Mouse (Mus musculus): ENCODE measurements at regions not wholly inside any gene's neighbourhood (a gene's known extent, or its start where the extent isn't known, plus 50 kb on each side); places are given as distances from the start of the nearest gene placed in this dataset.

GRCm38 (mm10) chr2:54154501-54155183 lies 69.3 kb upstream of the Rprm start:
- no peak for ATAC-seq (replicated peaks; ENCODE audit: poor library complexity)

DNA sequence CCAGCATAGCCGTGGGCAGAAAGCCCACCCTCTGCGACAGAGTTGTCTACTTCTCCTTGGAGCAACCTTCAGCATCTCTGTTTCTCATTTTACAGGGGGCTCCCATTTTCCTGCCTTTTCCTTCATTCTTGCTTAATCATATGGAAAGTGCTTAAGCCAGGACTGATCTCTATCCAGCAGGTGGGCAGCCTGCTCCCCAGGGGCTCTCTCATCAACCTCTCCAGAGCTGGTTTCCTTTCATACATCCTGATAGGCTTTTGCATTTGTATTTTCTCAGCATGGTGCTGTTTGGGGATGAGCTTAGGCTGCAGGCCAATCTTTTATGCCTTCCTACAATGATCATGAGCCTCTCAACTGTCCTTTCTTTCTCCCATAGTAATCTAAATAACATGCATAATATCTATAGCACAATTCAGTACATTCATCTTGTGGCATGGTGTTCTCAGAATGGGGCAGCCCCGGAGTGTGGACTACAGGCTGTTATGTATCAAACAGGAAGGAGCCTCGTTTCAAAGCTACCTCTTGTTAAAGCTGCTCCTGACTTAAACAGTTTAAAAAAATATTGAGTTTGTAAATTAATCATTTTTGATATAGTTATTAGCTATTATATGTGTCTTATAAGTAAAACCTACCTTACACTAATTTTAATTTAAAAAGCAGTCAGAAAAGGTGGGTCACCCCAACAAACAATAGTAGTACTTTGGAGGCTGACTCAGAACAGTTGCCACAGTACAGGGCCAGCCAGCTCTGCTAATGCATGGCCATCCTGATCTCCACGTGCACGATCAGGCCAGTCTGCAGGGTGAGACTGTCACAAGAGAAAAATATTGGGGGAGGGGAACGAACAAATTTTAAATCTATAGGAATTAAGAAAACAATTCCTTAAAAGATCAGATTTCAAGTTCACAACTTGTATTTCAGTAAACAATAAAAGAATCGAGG lies 73.6 kb upstream of the Rprm start:
- no peak for ATAC-seq (replicated peaks; ENCODE audit: poor library complexity)

- peak; percentile 68 for ATAC-seq (replicated peaks; ENCODE audit: poor library complexity)
Measured at GRCm38 (mm10) chr2:54177549-54177948, 92.2 kb upstream of the Rprm start.

DNA sequence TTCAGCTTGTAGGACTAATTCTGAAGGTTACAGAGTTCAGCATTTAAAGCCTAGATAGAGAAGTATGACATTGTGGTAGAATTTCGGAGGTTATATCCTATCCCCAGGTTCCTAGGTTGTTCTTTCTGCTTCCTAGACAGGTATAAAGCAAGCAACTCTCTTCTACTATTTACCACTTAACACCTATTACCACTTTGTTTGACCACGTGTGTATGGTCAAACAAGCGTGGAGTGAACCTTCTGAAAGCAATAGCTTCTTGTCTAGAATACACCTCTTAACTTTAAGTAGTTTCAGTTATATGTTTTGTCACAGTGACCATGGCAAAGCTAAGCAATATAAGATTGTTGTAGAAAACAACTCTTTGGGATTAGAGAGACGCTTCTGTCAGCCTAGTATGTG lies 105.5 kb upstream of the Rprm start:
- no peak for ATAC-seq (replicated peaks; ENCODE audit: poor library complexity)

DNA sequence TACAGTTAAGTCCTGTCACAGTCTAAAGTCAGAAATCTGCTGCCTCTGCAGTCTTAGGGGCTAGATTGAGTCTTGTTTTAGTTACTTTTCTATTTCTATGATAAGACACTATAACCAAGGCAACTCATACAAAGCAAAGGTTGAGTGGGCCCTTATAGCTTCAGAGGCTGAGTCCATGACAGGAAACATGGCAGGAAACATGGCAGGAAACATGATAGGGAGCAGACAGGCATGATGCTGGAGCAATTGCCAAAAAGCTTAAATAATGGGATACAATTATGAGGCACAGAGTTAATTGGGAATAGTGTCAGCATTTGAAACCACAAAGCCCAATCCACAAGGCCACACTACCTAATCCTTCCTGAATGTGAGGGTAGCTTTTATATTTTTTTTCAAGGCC lies 113.0 kb upstream of the Rprm start:
- no peak for ATAC-seq (replicated peaks; ENCODE audit: poor library complexity)

- no peak for ATAC-seq (replicated peaks; ENCODE audit: poor library complexity)
Measured at GRCm38 (mm10) chr2:54215597-54215996, 130.2 kb upstream of the Rprm start.

DNA sequence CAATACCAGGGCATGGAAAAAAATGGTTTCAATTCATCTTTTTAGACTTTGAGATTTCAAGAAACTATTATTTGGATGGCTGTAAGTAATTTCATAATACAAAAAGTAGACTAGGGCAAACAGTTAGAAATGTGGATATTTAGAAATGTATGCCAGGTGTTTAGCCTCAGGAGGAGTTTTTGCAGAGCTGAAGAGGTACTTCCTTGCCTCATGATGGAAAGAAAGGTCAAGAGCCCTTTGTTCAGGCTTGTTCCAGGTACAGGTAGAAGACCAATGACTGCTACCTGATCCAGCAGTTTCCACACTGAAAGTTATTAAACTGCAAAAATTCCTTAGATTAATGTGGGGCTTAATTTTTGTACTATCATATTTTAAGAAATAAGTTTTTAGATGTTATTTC lies 143.3 kb upstream of the Rprm start:
- no peak for ATAC-seq (replicated peaks; ENCODE audit: poor library complexity)

- no peak for ATAC-seq (replicated peaks; ENCODE audit: poor library complexity)
Measured at GRCm38 (mm10) chr2:54229016-54229415, 143.7 kb upstream of the Rprm start.

- no peak for ATAC-seq (replicated peaks; ENCODE audit: poor library complexity)
Measured at GRCm38 (mm10) chr2:54236760-54237159, 151.4 kb upstream of the Rprm start.

DNA sequence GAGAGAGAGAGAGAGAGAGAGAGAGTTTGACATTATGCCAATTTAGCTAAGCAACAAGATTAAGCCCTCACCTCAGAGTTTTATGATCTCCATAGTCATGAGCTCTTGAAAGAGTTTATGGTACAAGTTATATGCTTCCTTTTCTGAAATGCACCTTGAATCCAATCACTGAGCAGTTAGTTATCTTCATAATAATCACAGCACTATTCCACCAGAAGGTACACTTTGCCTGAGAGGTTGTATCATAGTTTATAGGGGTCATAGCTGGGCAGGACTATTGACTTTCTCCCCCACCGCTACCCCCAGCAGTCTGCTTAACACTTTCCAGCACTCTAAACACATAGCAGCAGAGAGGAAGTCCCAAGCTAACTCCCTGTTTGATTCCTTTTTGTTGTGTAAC lies 151.8 kb upstream of the Rprm start:
- ATAC-seq (replicated peaks; ENCODE audit: poor library complexity): no peak

DNA sequence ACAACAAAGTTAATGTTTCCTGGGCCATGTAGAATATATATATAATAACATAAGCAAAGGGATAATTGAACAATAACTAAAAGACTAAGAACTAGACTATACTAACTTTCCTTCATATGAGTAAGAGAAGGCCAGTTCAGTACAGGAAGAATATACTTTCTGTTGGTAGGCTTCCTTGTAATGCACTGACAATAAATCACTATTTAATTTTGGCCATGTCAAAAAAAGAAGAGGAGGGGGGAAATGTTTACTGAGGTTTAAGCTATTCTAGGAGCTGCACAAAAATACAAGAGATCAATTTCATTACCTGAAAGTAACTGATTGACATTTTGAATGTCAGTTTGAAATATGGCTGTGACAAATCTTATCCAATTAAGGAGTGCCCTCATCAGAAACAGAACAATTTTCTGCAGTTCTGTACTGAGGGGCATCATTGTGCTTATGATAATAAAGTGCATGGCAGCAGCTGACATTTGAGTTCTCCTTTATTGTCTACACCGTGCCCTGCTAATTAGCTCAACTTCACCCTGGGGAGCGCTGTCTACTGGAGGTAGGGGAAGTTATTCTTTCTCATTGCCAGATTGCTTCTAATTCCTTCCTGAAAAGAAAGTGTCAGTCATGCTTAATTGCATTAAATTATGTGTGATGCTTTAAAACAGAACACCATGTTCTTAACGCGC lies 171.2 kb upstream of the Galnt13 start:
- ATAC-seq (replicated peaks; ENCODE audit: poor library complexity): no peak

DNA sequence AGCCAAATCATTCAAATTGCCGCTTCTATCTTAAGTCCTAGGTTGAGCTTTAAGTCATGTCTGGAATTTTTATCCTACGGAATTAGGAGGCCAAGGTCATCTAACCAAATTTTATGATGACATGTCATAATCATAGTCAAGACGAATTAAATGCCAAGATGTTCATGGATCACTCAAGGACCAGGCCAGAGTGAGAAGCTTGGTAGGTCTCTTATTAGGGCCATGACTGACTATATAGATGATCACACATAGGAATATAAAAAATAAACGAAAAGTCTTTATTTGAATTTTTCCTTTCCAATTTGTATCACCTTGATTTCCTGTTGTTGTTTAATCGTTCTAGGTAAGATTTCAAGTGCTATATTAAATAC lies 170.7 kb upstream of the Galnt13 start:
- ATAC-seq (replicated peaks; ENCODE audit: poor library complexity): no peak

- ATAC-seq (replicated peaks; ENCODE audit: poor library complexity): no peak
Measured at GRCm38 (mm10) chr2:54281966-54282365, 154.2 kb upstream of the Galnt13 start.

GRCm38 (mm10) chr2:54283876-54284275 lies 152.2 kb upstream of the Galnt13 start:
- ATAC-seq (replicated peaks; ENCODE audit: poor library complexity): no peak

GRCm38 (mm10) chr2:54305473-54305872 lies 130.6 kb upstream of the Galnt13 start:
- ATAC-seq (replicated peaks; ENCODE audit: poor library complexity): no peak

DNA sequence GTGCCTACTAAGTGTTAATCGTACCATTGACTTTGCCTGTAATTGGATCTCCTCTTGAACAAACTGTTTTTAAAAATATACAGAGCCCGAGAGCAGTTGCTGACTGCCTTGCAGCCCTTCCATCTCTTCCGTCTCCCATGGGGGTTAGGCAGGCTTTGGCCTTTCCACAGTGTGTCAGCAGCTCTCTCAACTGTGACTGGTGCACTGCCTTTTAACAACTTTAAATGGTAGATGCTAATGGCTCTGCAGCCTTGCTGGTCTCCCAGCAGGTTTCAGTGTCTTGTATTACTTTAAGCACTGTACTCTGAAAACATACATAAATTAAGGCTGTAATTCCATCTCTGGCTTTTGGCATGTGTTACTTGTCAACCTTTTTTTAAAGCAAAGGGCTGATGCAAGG lies 117.6 kb upstream of the Galnt13 start:
- no peak for ATAC-seq (replicated peaks; ENCODE audit: poor library complexity)

DNA sequence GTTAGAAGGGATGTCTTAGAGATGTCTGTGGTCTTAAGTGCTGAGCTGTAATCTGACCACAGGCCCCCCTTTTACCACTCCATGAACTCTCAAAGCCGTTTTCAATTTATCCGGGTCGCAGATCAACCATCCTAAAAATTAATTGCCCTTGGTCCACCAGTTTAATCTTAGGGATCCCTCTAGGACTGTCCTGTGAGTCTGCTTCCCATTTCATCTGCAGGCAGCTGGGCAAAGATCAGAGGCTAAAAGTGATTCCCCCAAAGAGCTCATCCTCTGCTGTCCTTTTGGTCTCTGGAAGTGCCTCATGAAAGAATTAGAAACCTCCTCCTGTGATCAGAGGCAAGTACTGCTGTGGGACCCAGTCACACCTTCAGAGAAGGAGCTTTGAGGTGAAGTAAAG lies 69.2 kb upstream of the Galnt13 start:
- no peak for ATAC-seq (replicated peaks; ENCODE audit: poor library complexity)

GRCm38 (mm10) chr2:54379279-54379678 lies 56.8 kb upstream of the Galnt13 start:
- ATAC-seq (replicated peaks; ENCODE audit: poor library complexity): no peak
